Mouse (Mus musculus) MEL-GATA-1-ER (cell line): ENCODE measurements around the gene Ctnnbip1.

Source experiments
- DNase-seq: peaks from one replicate; pipeline ENCODE4 v3.0.0-alpha.2; 2012; ENCODE audit warnings: low read depth; ENCODE audit errors: extremely low read depth

The Ctnnbip1 gene

GRCm38 (mm10) chr4:149586044-149586782, 68.2 kb downstream of the Ctnnbip1 start, which contains the start of gene Clstn1:
TSS of gene Clstn1 (plus strand) at chr4:149586468.
- no peak for DNase-seq

- no peak for DNase-seq
Observed at GRCm38 (mm10) chr4:149586783-149587595, 69.0 kb downstream of the Ctnnbip1 start.

GRCm38 (mm10) chr4:149587596-149588168, 69.6 kb downstream of the Ctnnbip1 start:
- no peak for DNase-seq

DNA sequence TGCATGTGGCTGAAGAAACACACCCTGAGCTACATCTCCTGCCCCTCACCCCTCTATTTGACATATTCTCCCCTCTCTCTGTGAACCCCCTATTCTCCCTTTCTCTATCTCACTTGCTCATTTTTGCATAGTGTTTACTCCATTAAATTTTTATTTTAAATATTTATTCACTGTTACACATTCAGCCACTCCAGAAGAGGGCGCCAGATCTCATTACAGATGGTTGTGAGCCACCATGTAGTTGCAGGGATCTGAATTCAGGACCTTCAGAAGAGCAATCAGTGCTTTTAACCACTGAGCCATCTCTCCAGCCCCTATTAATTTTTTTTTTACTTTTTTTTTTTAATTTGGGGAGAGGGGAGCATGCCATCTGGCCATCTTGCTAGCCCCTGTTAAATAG, 72.2 kb downstream of the Ctnnbip1 start:
- no peak for DNase-seq

DNA sequence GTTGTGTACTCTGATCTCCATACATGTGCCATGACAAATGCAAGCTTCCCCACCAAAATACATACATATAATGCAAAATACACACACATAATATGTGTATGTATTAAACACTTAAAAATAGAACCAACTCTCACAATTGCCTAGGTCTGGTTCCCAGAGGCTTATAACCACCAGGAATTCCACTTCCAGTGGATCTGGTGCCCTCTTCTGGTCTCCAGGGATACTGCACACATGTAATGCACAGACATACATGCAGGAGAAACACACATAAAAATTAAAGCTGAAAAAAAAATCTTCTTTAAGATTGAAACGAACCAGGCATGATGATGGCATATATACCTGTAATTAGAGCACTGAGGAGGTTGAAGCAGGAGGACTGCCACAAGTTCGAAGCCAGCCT, 73.5 kb downstream of the Ctnnbip1 start:
- DNase-seq = no peak

- no peak for DNase-seq
Observed at GRCm38 (mm10) chr4:149594913-149595581, 77.0 kb downstream of the Ctnnbip1 start.

- no peak for DNase-seq
Observed at GRCm38 (mm10) chr4:149597641-149598208, 79.7 kb downstream of the Ctnnbip1 start.

DNA sequence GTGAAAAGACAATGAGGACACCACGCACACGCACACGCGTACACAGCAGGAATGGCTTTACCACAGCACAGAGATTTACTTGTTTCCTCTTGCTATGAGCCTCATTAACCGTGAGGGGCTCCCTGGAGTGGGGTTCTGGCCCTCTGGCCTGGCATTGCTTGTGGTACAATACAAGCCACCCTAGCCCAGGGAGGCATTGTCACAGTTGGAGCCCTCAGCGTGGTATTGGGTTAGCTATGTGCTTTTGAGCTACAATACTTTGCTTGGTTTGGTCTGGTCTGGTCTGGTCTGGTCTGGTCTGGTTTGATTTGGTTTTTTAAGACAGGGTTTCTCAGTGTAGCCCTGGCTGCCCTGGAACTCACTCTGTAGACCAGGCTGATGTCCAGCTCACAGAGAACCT, 81.5 kb downstream of the Ctnnbip1 start:
- DNase-seq = no peak

DNA sequence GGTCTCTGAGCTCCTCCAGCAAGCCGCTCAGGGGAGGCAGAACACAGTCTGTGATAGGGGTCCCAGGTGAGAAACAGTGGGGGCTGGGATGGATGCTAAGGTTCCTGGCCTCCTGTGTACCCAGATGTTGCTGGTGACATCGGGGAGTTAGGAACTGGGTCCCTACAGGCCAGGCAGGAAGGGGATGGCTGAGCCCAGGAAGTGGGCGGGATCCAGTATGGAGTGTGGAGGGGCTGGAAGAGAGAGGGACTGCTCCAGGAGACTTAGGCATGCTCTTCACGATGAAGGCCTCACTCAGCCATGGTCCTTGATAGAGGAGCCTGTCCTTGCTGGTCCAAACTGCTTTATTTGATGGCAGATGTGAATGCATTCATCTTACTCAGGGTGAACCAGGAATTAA, 82.1 kb downstream of the Ctnnbip1 start:
- DNase-seq = no peak

DNA sequence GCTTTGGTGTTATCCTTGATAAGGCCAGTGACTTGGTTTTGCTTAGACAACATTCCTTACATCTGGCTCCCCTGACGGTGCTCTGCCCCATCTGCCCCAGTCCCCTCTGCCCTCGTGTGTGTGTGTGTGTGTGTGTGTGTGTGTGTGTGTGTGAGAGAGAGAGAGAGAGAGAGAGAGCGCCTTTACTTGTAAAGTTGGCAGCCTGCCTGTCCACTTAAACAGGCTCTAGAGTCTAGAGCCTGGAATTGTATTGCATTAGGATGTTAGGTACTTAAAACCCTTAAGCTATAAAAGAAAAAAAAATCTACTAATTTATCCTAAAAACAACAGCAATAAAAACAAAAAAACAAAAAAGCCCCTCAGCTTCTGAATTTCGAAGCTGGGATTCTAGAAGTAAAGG, 83.4 kb downstream of the Ctnnbip1 start:
- DNase-seq = no peak

DNA sequence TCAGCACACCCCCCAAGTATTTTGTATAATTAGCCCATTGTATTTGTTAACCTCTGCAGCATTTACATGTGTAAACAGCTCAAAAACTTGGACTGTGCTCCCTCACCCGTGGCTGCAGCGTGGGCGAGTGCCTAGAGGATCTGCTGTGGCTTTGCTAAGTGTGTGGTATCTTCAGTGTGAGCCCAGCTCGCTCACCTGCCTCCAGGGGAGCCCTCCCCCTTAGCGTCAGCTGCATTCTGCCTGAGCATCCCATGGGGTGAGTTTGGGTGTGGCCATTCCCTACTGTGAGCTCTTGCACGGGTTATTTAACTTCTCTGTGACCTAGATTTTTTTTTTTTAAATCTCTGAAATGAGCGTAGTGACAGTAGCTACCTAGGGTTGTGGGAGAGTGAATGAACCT, 84.2 kb downstream of the Ctnnbip1 start:
- DNase-seq = no peak

DNA sequence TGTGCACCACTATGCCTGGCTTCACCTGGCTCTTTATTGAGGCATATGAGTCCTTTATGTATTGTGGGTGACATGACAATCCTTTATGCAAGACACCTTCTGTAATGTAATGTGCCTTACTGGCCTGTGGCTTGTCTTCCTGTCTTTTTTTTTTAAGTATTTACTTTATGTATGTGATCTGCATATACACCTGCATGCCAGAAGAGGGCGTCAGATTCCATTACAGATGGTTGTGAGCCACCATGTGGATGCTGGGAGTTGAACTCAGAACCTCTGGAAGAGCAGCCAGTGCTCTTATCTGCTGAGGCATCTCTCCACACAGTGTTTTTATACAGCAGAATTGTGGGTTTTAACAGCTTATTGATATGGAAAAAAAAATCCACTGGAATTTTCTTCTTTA, 85.8 kb downstream of the Ctnnbip1 start:
- DNase-seq = no peak

DNA sequence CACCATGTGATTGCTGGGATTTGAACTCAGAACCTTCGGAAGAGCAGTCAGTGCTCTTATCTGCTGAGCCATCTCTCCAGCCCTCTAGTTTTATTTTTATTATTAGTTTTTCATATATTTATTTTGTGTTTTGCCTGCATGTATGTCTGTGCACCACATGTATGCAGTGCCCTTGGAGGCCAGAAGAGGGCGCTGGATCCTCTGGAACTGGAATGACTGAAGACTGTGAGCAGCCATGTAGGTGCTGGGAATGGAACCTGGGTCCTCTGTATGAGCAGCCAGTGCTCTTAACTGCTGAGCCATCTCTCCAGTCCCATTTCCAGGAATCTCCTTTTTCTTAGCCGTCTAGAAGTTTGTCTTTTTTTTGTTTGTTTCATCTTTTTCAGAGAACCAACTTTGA, 86.5 kb downstream of the Ctnnbip1 start:
- no peak for DNase-seq

DNA sequence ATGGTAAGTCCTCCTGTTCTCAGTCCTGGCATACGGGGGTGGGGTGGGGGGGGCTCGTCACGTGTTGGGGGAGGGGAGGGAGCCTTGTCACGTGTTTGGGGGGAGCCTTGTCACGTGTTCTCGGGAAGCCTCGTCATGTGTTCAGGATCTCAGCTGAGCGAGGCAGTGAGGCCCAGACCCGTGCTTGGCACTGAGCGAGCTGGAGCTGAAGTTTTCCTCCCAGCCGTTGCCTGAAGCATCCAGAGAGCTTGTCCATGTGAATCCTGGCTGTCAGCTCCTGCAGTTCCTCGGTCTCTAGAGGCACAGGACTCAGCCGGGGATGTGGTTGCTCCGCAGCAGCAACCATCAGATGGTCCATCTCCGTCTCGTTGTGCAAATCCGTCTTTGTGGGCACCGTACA, 88.0 kb downstream of the Ctnnbip1 start:
- no peak for DNase-seq

- DNase-seq = no peak
Observed at GRCm38 (mm10) chr4:149606766-149607358, 88.8 kb downstream of the Ctnnbip1 start.

GRCm38 (mm10) chr4:149607591-149608308, 89.7 kb downstream of the Ctnnbip1 start:
- DNase-seq = no peak

- no peak for DNase-seq
Observed at GRCm38 (mm10) chr4:149608309-149608638, 90.2 kb downstream of the Ctnnbip1 start.

DNA sequence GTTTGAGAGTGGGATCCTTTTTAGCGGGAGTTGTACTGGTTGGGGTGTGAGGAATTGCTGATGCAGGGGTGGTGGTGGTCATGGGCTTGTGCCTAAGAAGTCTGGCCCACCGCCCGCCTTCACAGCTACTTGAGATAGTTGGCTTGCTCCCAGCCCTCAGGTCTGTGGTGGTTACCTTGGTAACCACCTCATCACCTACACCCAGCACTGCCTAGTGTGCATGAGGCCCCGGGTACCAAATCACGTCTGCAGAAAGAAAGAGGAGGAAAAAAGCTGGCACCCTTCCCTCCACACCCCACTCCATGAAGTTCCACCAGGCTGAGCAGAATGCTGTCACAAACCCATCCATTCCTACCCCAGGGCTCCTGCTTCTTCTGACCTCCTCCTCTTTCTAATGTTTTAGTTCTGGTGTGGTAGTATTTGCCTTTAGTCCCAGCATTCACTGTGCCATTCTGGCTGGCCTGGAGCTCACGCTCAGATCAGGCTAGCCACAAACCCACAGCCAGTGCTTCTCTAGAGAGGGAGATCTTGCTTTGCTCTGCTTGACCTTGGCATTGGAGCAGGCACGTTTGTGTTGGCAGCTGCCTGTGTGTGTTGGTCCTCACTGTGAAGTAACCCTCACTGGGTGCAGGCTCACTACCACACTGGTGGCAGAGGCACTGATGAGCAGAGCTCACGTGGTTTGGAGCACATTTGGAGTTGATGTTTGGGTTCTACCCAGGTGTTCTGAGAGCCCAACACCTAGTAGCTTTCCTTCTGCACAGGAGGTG, 91.4 kb downstream of the Ctnnbip1 start:
- no peak for DNase-seq

DNA sequence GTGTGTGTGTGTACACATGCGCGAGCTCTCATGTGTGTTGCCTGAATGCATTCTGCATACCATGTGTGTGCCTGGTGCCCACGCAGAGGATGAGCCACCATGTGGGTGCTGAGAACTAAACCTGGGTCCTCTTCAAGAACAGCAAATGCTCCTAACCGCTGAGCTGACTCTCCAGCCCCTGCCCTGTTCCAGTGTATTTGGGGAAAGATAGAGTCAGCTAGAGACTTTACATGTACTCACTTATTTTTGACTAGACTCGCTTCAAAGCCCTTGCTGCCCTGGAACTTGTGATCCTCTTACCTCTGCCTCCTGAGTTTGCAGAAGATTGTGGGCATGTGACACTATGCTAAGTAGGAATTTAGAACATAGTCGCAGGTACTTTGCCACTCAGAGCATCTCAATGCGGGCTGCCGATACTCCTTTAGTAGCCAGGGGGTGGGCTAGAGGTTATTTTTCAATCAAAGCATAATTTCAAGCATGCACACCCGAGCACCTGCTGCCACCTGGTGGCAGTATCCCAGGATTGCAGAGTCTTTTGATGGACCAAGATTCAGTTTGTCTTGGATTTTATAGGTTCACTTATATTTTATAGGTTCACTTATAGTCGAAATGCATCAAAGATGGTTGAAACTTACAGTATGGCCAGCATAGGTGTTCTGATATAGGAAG, 93.5 kb downstream of the Ctnnbip1 start:
- no peak for DNase-seq
